Comparison of ENCODE assay signal across 20 mouse cellular contexts in genomic region chr19:43929869-43930268, GRCm38 (mm10). TPM values are rescaled to one million over a fixed set of nuclear protein-coding genes. Genes with fewer than 3 reads are reported as not detected.
DNase-seq lines count a peak whose midpoint lies in the region; ATAC-seq and TF ChIP-seq lines count a peak whose summit lies in the region.
"Had no signal": no experiment of that assay in that cellular context is flagged by ENCODE, and none has a peak within 500 bp of the region (broad histone marks: within the 10 kb centered on the region; RNA-seq: fewer than 3 reads in every experiment).

No protein-coding gene starts in this region.

- H3K27me3 ChIP-seq in forebrain, embryonic 10.5 days (ENCODE audit: poor library complexity, severe bottlenecking), result peaks cover 4% of the 10 kb centered on the region; the same call in 1 of the 2 replicates
- H3K27me3 ChIP-seq in forebrain, embryonic 16.5 days (replicated peaks; ENCODE audit: control insufficient read depth, insufficient read depth, low read length), result no peaks in the 10 kb centered on the region
- H3K27me3 ChIP-seq in hindbrain, embryonic 11.5 days (ENCODE audit: control insufficient read depth, insufficient read depth, low read length), result no peaks in the 10 kb centered on the region
- H3K27me3 ChIP-seq in hindbrain, embryonic 16.5 days (replicated peaks; ENCODE audit: control insufficient read depth, insufficient read depth, low read length), result no peaks in the 10 kb centered on the region
- H3K27me3 ChIP-seq in midbrain, embryonic 13.5 days, result no peaks in the 10 kb centered on the region
- H3K27me3 ChIP-seq in midbrain, postnatal 0 days (ENCODE audit: insufficient read depth, low read length), result no peaks in the 10 kb centered on the region
- H3K27me3 ChIP-seq in stomach, postnatal 0 days (ENCODE audit: control insufficient read depth, insufficient read depth, low read length), result no peaks in the 10 kb centered on the region
- H3K27me3 ChIP-seq: forebrain, embryonic 15.5 days; hindbrain, embryonic 15.5 days; limb, embryonic 15.5 days had no signal

- H3K4me1 ChIP-seq in forebrain, embryonic 10.5 days, result peaks cover 18% of the 10 kb centered on the region
- H3K4me1 ChIP-seq in forebrain, embryonic 16.5 days (replicated peaks; ENCODE audit: control insufficient read depth, insufficient read depth, low read length), result peaks cover 11% of the 10 kb centered on the region
- H3K4me1 ChIP-seq in hindbrain, embryonic 11.5 days (replicated peaks; ENCODE audit: control insufficient read depth, insufficient read depth, low read length), result peaks cover 3% of the 10 kb centered on the region
- peaks cover 2% of the 10 kb centered on the region for H3K4me1 ChIP-seq in hindbrain, embryonic 16.5 days (ENCODE audit: control insufficient read depth, insufficient read depth, low read depth, low read length)
- H3K4me1 ChIP-seq in midbrain, embryonic 13.5 days (replicated peaks), result peaks cover 12% of the 10 kb centered on the region
- no peaks in the 10 kb centered on the region for H3K4me1 ChIP-seq in midbrain, postnatal 0 days (ENCODE audit: insufficient read depth, low read length)
- H3K4me1 ChIP-seq in stomach, postnatal 0 days (replicated peaks; ENCODE audit: control insufficient read depth, insufficient read depth), result no peaks in the 10 kb centered on the region

- no peak overlapping the region for H3K9ac ChIP-seq in forebrain, embryonic 16.5 days (replicated peaks; ENCODE audit: low read depth, low read length)
- no peak overlapping the region for H3K9ac ChIP-seq in hindbrain, embryonic 11.5 days (ENCODE audit: low read depth, low read length)
- no peak overlapping the region for H3K9ac ChIP-seq in hindbrain, embryonic 16.5 days (ENCODE audit: low read depth, low read length)
- H3K9ac ChIP-seq in midbrain, embryonic 13.5 days (replicated peaks), result peak overlapping the region; percentile 39; the same call in 1 of the 2 replicates
- no peak overlapping the region for H3K9ac ChIP-seq in midbrain, postnatal 0 days (replicated peaks; ENCODE audit: low read length, poor library complexity, severe bottlenecking)
- H3K9ac ChIP-seq in stomach, postnatal 0 days (ENCODE audit: low read length), result no peak overlapping the region
- H3K9ac ChIP-seq: forebrain, embryonic 15.5 days; hindbrain, embryonic 15.5 days; limb, embryonic 15.5 days had no signal

- WGBS in forebrain, embryonic 10.5 days, result 30% methylated on average over 11 of the region's 11 CpGs
- 22% methylated on average over 11 of the region's 11 CpGs for WGBS in forebrain, embryonic 16.5 days
- WGBS in hindbrain, embryonic 11.5 days, result 12% methylated on average over 11 of the region's 11 CpGs
- 11% methylated on average over 11 of the region's 11 CpGs for WGBS in hindbrain, embryonic 16.5 days
- 16% methylated on average over 11 of the region's 11 CpGs for WGBS in midbrain, embryonic 13.5 days
- WGBS in midbrain, postnatal 0 days, result 23% methylated on average over 11 of the region's 11 CpGs
- 52% methylated on average over 11 of the region's 11 CpGs for WGBS in stomach, postnatal 0 days

- no peaks in the 10 kb centered on the region for H3K36me3 ChIP-seq in forebrain, embryonic 10.5 days (replicated peaks)
- H3K36me3 ChIP-seq in forebrain, embryonic 16.5 days (ENCODE audit: control insufficient read depth, insufficient read depth), result no peaks in the 10 kb centered on the region
- H3K36me3 ChIP-seq in hindbrain, embryonic 11.5 days (ENCODE audit: control insufficient read depth, insufficient read depth, low read length), result no peaks in the 10 kb centered on the region
- no peaks in the 10 kb centered on the region for H3K36me3 ChIP-seq in hindbrain, embryonic 16.5 days (ENCODE audit: control insufficient read depth, insufficient read depth, low read length)
- H3K36me3 ChIP-seq in midbrain, embryonic 13.5 days, result no peaks in the 10 kb centered on the region
- H3K36me3 ChIP-seq in midbrain, postnatal 0 days (ENCODE audit: insufficient read depth, low read length), result no peaks in the 10 kb centered on the region
- no peaks in the 10 kb centered on the region for H3K36me3 ChIP-seq in stomach, postnatal 0 days (ENCODE audit: control insufficient read depth, insufficient read depth, low read length)
- H3K36me3 ChIP-seq: forebrain, embryonic 15.5 days; hindbrain, embryonic 15.5 days; limb, embryonic 15.5 days had no signal

- H3K27ac ChIP-seq in forebrain, embryonic 10.5 days, result peak overlapping the region; percentile 66
- no peak overlapping the region for H3K27ac ChIP-seq in forebrain, embryonic 16.5 days (ENCODE audit: low read length)
- H3K27ac ChIP-seq in hindbrain, embryonic 11.5 days (ENCODE audit: low read depth, low read length), result no peak overlapping the region
- H3K27ac ChIP-seq in hindbrain, embryonic 16.5 days (ENCODE audit: low read depth, low read length), result no peak overlapping the region
- no peak overlapping the region for H3K27ac ChIP-seq in midbrain, embryonic 13.5 days
- H3K27ac ChIP-seq in midbrain, postnatal 0 days (ENCODE audit: low read depth, low read length), result no peak overlapping the region
- no peak overlapping the region for H3K27ac ChIP-seq in stomach, postnatal 0 days (replicated peaks)
- H3K27ac ChIP-seq: forebrain, embryonic 15.5 days; gastrocnemius, adult 2 months; hindbrain, embryonic 15.5 days; limb, embryonic 15.5 days had no signal

- H3K4me2 ChIP-seq in forebrain, embryonic 16.5 days (ENCODE audit: low read length), result no peak overlapping the region
- peak overlapping the region; percentile 11; the same call in 1 of the 2 replicates for H3K4me2 ChIP-seq in hindbrain, embryonic 11.5 days (replicated peaks; ENCODE audit: low read depth, low read length)
- no peak overlapping the region for H3K4me2 ChIP-seq in hindbrain, embryonic 16.5 days (ENCODE audit: low read length)
- H3K4me2 ChIP-seq in midbrain, embryonic 13.5 days (replicated peaks), result 0 out of 2 replicates have a peak overlapping the region, but pooled peaks have one; percentile 4
- no peak overlapping the region for H3K4me2 ChIP-seq in midbrain, postnatal 0 days (ENCODE audit: low read depth, low read length, poor library complexity, severe bottlenecking)
- no peak overlapping the region for H3K4me2 ChIP-seq in stomach, postnatal 0 days (replicated peaks; ENCODE audit: low read depth)
- H3K4me2 ChIP-seq: forebrain, embryonic 15.5 days; hindbrain, embryonic 15.5 days; limb, embryonic 15.5 days had no signal

- TF ChIP-seq CTCF in midbrain, postnatal 0 days (IDR thresholded peaks at IDR 0.05), result no peak
- TF ChIP-seq CTCF in stomach, postnatal 0 days (IDR thresholded peaks at IDR 0.05; ENCODE audit: low read depth), result no peak

- H3K9me3 ChIP-seq in forebrain, embryonic 10.5 days, result no peaks in the 10 kb centered on the region
- no peaks in the 10 kb centered on the region for H3K9me3 ChIP-seq in forebrain, embryonic 16.5 days (ENCODE audit: control insufficient read depth, low read length)
- H3K9me3 ChIP-seq in hindbrain, embryonic 11.5 days (ENCODE audit: control insufficient read depth, low read length), result no peaks in the 10 kb centered on the region
- no peaks in the 10 kb centered on the region for H3K9me3 ChIP-seq in hindbrain, embryonic 16.5 days (ENCODE audit: control insufficient read depth, low read length)
- H3K9me3 ChIP-seq in midbrain, embryonic 13.5 days, result no peaks in the 10 kb centered on the region
- H3K9me3 ChIP-seq in midbrain, postnatal 0 days (ENCODE audit: low read length), result no peaks in the 10 kb centered on the region
- no peaks in the 10 kb centered on the region for H3K9me3 ChIP-seq in stomach, postnatal 0 days (ENCODE audit: control insufficient read depth, low read length)
- H3K9me3 ChIP-seq: forebrain, embryonic 15.5 days; hindbrain, embryonic 15.5 days; limb, embryonic 15.5 days had no signal

- ATAC-seq in forebrain, embryonic 16.5 days, result no peak
- no peak for ATAC-seq in hindbrain, embryonic 11.5 days (ENCODE audit: low FRiP score)
- no peak for ATAC-seq in hindbrain, embryonic 16.5 days
- no peak for ATAC-seq in midbrain, embryonic 13.5 days
- ATAC-seq in midbrain, postnatal 0 days (ENCODE audit: low FRiP score), result no peak
- peak; percentile 20; the same call in 1 of the 2 replicates for ATAC-seq in stomach, postnatal 0 days (ENCODE audit: low FRiP score, low TSS enrichment)
- ATAC-seq: forebrain, embryonic 15.5 days had no signal

- TF ChIP-seq EP300 in stomach, postnatal 0 days (optimal IDR thresholded peaks at IDR 0.05), result no peak

- H3K4me3 ChIP-seq in forebrain, embryonic 10.5 days, result no peak overlapping the region
- H3K4me3 ChIP-seq in forebrain, embryonic 16.5 days (replicated peaks; ENCODE audit: low read length), result no peak overlapping the region
- no peak overlapping the region for H3K4me3 ChIP-seq in hindbrain, embryonic 11.5 days (ENCODE audit: low read depth, low read length)
- H3K4me3 ChIP-seq in hindbrain, embryonic 16.5 days (ENCODE audit: low read length), result no peak overlapping the region
- no peak overlapping the region for H3K4me3 ChIP-seq in midbrain, embryonic 13.5 days (replicated peaks)
- no peak overlapping the region for H3K4me3 ChIP-seq in midbrain, postnatal 0 days (ENCODE audit: low read depth, low read length)
- no peak overlapping the region for H3K4me3 ChIP-seq in stomach, postnatal 0 days (ENCODE audit: low read depth, low read length)
- H3K4me3 ChIP-seq: erythroblast, embryonic 14.5 days; forebrain, embryonic 15.5 days; gastrocnemius, adult 2 months; hindbrain, embryonic 15.5 days; limb, embryonic 15.5 days had no signal

- no peak for DNase-seq in forebrain, embryonic 10.5 days (ENCODE audit: extremely low spot score, low spot score)
- no peak for DNase-seq in hindbrain, embryonic 11.5 days (ENCODE audit: low spot score)
- no peak for DNase-seq in midbrain, postnatal 0 days (ENCODE audit: low spot score)
- DNase-seq in stomach, postnatal 0 days (ENCODE audit: low spot score), result no peak
- no peak for DNase-seq in kidney, postnatal 14 days
- DNase-seq: cerebellum, adult 11 months; cerebellum, postnatal 14 days; gastrocnemius, adult 2 months; kidney, adult 2 months; kidney, postnatal 4 days; lung, postnatal 36 days had no signal

RNA-seq across cellular contexts. Expression of gene Dnmbp, which starts 10.1 kb away (rescaled TPM):
- polyA plus RNA-seq in forebrain, embryonic 10.5 days (2016; fragmentation: Nextera tagmentation; extraction: Ambion mirVana), result 17.6 and 18.4 TPM in 2 replicates
- 7.3 and 8.3 TPM in 2 replicates for polyA plus RNA-seq in forebrain, embryonic 16.5 days (2015; fragmentation: Nextera tagmentation; extraction: Ambion mirVana)
- 12.2 and 13.5 TPM in 2 replicates for polyA plus RNA-seq in hindbrain, embryonic 11.5 days (2014; fragmentation: Nextera tagmentation; extraction: Ambion mirVana)
- polyA plus RNA-seq in hindbrain, embryonic 16.5 days (2015; fragmentation: Nextera tagmentation; extraction: Ambion mirVana), result 8.1 and 8.9 TPM in 2 replicates
- 9.8 and 10.8 TPM in 2 replicates for polyA plus RNA-seq in midbrain, embryonic 13.5 days (2015; fragmentation: Nextera tagmentation; extraction: Ambion mirVana)
- total RNA-seq in midbrain, postnatal 0 days (2014; rRNA removed), result 11.7 and 15.7 TPM in 2 replicates
- 5.6 and 5.9 TPM in 2 replicates for polyA plus RNA-seq in midbrain, postnatal 0 days (2015; fragmentation: Nextera tagmentation; extraction: Ambion mirVana)
- polyA plus RNA-seq in stomach, postnatal 0 days (2015; fragmentation: Nextera tagmentation; extraction: Ambion mirVana), result 14.2 and 14.6 TPM in 2 replicates
- polyA plus RNA-seq: erythroblast, embryonic 14.5 days had no signal

RNA-seq across cellular contexts. Expression of gene Cpn1, which starts 56.5 kb away (rescaled TPM):
- polyA plus RNA-seq in forebrain, embryonic 10.5 days (2016; fragmentation: Nextera tagmentation; extraction: Ambion mirVana), result 0.21 and 0.48 TPM in 2 replicates
- 0.21 and 0.39 TPM in 2 replicates for polyA plus RNA-seq in forebrain, embryonic 16.5 days (2015; fragmentation: Nextera tagmentation; extraction: Ambion mirVana)
- polyA plus RNA-seq in hindbrain, embryonic 11.5 days (2014; fragmentation: Nextera tagmentation; extraction: Ambion mirVana), result 0.54 and 0.80 TPM in 2 replicates
- 0.26 and 0.70 TPM in 2 replicates for polyA plus RNA-seq in hindbrain, embryonic 16.5 days (2015; fragmentation: Nextera tagmentation; extraction: Ambion mirVana)
- polyA plus RNA-seq in midbrain, embryonic 13.5 days (2015; fragmentation: Nextera tagmentation; extraction: Ambion mirVana), result 0.16 and 0.24 TPM in 2 replicates
- 0.27 TPM in 1 of 2 replicates, not detected in the other for total RNA-seq in midbrain, postnatal 0 days (2014; rRNA removed)
- polyA plus RNA-seq in midbrain, postnatal 0 days (2015; fragmentation: Nextera tagmentation; extraction: Ambion mirVana), result 0.38 and 0.48 TPM in 2 replicates
- polyA plus RNA-seq in stomach, postnatal 0 days (2015; fragmentation: Nextera tagmentation; extraction: Ambion mirVana), result 45.3 and 47.4 TPM in 2 replicates
- total RNA-seq: adrenal gland, adult 18-20 months; gastrocnemius, adult 2 months; granulocyte monocyte progenitor cell, adult 5-6 weeks had no signal

Comparison
In these comparisons a context has a peak if more than half of its experiments do, and no peak if none do; other contexts are left out.
1. H3K4me2 ChIP-seq: peak in hindbrain, embryonic 11.5 days (single experiment) and midbrain, embryonic 13.5 days (single experiment); none in forebrain, embryonic 16.5 days (single experiment), hindbrain, embryonic 16.5 days (single experiment), midbrain, postnatal 0 days (single experiment) and stomach, postnatal 0 days (single experiment).
2. RNA of gene Cpn1, which starts 56.5 kb away (polyA plus RNA-seq): 45.3 to 47.4 TPM in stomach, postnatal 0 days; 0.54 to 0.80 TPM in hindbrain, embryonic 11.5 days, 0.21 to 0.48 TPM in forebrain, embryonic 10.5 days, 0.38 to 0.48 TPM in midbrain, postnatal 0 days, 0.21 to 0.39 TPM in forebrain, embryonic 16.5 days, 0.26 to 0.70 TPM in hindbrain, embryonic 16.5 days and 0.16 to 0.24 TPM in midbrain, embryonic 13.5 days; every median in the first group is over 10 times any median in the second.